Mouse (Mus musculus) thymus, postnatal 25 days (tissue): ENCODE data around the gene Ksr1.

ENCODE experiments used
- DNase-seq: peaks from one replicate; pipeline ENCODE4 v3.0.0; 2022

The Ksr1 gene

GRCm38 (mm10) chr11:79062897-79063296 is 83.3 kb downstream of the Ksr1 start:
- no peak for DNase-seq

GRCm38 (mm10) chr11:79061839-79062238 is 84.4 kb downstream of the Ksr1 start:
- DNase-seq, result no peak

GRCm38 (mm10) chr11:79059850-79060249 is 86.4 kb downstream of the Ksr1 start:
- no peak for DNase-seq

- no peak for DNase-seq
Measured at GRCm38 (mm10) chr11:79059062-79059461, 87.1 kb downstream of the Ksr1 start.

- no peak for DNase-seq
Measured at GRCm38 (mm10) chr11:79058610-79059009, 87.6 kb downstream of the Ksr1 start.

- DNase-seq, result no peak
Measured at GRCm38 (mm10) chr11:79057809-79058208, 88.4 kb downstream of the Ksr1 start.

- DNase-seq, result no peak
Measured at GRCm38 (mm10) chr11:79056891-79057290, 89.3 kb downstream of the Ksr1 start.

- no peak for DNase-seq
Measured at GRCm38 (mm10) chr11:79056027-79056426, 90.2 kb downstream of the Ksr1 start.

GRCm38 (mm10) chr11:79055161-79055560 is 91.0 kb downstream of the Ksr1 start:
- DNase-seq, result no peak

GRCm38 (mm10) chr11:79054161-79055152 is 91.8 kb downstream of the Ksr1 start:
- no peak for DNase-seq

GRCm38 (mm10) chr11:79053437-79053836 is 92.8 kb downstream of the Ksr1 start:
- no peak for DNase-seq

GRCm38 (mm10) chr11:79052769-79053168 is 93.4 kb downstream of the Ksr1 start:
- DNase-seq, result no peak

- no peak for DNase-seq
Measured at GRCm38 (mm10) chr11:79051522-79051921, 94.7 kb downstream of the Ksr1 start.

- DNase-seq, result no peak
Measured at GRCm38 (mm10) chr11:79050781-79051507, 95.3 kb downstream of the Ksr1 start.

- DNase-seq, result no peak
Measured at GRCm38 (mm10) chr11:79048906-79049305, 97.3 kb downstream of the Ksr1 start.

GRCm38 (mm10) chr11:79047180-79047727 is 99.0 kb downstream of the Ksr1 start:
- no peak for DNase-seq

GRCm38 (mm10) chr11:79046561-79047155 is 99.5 kb downstream of the Ksr1 start:
- DNase-seq, result no peak

- no peak for DNase-seq
Measured at GRCm38 (mm10) chr11:79045231-79045630, 101.0 kb downstream of the Ksr1 start.

- DNase-seq, result no peak
Measured at GRCm38 (mm10) chr11:79044798-79045197, 101.4 kb downstream of the Ksr1 start.

GRCm38 (mm10) chr11:79041908-79042430 is 104.2 kb downstream of the Ksr1 start:
- DNase-seq, result peak; percentile 29

- DNase-seq, result no peak
Measured at GRCm38 (mm10) chr11:79039488-79039887, 106.7 kb downstream of the Ksr1 start.

GRCm38 (mm10) chr11:79037555-79037954 is 108.7 kb downstream of the Ksr1 start:
- no peak for DNase-seq

GRCm38 (mm10) chr11:79036324-79036723 is 109.9 kb downstream of the Ksr1 start:
- no peak for DNase-seq
